Mouse (Mus musculus): ENCODE measurements around the gene Klhl21. TPM values are rescaled to one million over a fixed set of nuclear protein-coding genes. Genes with fewer than 3 reads are reported as not detected.
A peak's percentile ranks its signal among the peaks of the same experiment; 100 is the strongest.
"Not testable (repeated sequence)": the region's sequence is repeated elsewhere in the genome, so short reads cannot be mapped to it uniquely, and the experiment has no call there.

Gene Klhl21
- polyA plus RNA-seq, 1 experiment from 2014 or later: 10.6 TPM

GRCm38 (mm10) chr4:152032922-152033321, 24.3 kb downstream of the Klhl21 start:
- Histone ChIP-seq H3K4me1 (peaks cover 23% of the 10 kb centered on the region), H3K36me3 (no peaks in the 10 kb centered on the region), H3K4me3 (no peak overlapping the region), H3K9me3 (replicated peaks) (no peaks in the 10 kb centered on the region), H3K27ac (no peak overlapping the region), H3K27me3 (ENCODE audit: low read depth, poor library complexity, severe bottlenecking) (peaks cover 12% of the 10 kb centered on the region)
- whole genome bisulfite sequencing: 87% methylated on average over 13 of the region's 13 CpGs
- DNase-seq (ENCODE audit: low spot score): no peak

- DNase-seq (ENCODE audit: low spot score); H3K27ac ChIP-seq; H3K36me3 ChIP-seq; H3K9me3 ChIP-seq (replicated peaks); H3K4me3 ChIP-seq: not testable (repeated sequence)
- Histone ChIP-seq H3K27me3 (ENCODE audit: low read depth, poor library complexity, severe bottlenecking) (peaks cover 12% of the 10 kb centered on the region), H3K4me1 (peaks cover 29% of the 10 kb centered on the region)
- 91% methylated on average over 6 of the region's 6 CpGs for WGBS
Observed at GRCm38 (mm10) chr4:152036464-152036863, 27.9 kb downstream of the Klhl21 start.

GRCm38 (mm10) chr4:152038225-152038984, 29.8 kb downstream of the Klhl21 start, which contains the start of gene Tas1r1:
Gene Tas1r1 (minus strand): TSS chr4:152038568.
- 52% methylated on average over 10 of the region's 10 CpGs for WGBS
- peak within 1 kb of the TSS; percentile 83 for H3K27ac ChIP-seq
- H3K36me3 ChIP-seq: peaks cover 26% of the 10 kb centered on the region
- peak within 1 kb of the TSS; percentile 84 for H3K4me3 ChIP-seq
- H3K27me3 ChIP-seq (ENCODE audit: low read depth, poor library complexity, severe bottlenecking): no peaks in the 10 kb centered on the region
- no peaks in the 10 kb centered on the region for H3K9me3 ChIP-seq (replicated peaks)
- H3K4me1 ChIP-seq: peaks cover 23% of the 10 kb centered on the region
- DNase-seq (ENCODE audit: low spot score): no peak

DNA sequence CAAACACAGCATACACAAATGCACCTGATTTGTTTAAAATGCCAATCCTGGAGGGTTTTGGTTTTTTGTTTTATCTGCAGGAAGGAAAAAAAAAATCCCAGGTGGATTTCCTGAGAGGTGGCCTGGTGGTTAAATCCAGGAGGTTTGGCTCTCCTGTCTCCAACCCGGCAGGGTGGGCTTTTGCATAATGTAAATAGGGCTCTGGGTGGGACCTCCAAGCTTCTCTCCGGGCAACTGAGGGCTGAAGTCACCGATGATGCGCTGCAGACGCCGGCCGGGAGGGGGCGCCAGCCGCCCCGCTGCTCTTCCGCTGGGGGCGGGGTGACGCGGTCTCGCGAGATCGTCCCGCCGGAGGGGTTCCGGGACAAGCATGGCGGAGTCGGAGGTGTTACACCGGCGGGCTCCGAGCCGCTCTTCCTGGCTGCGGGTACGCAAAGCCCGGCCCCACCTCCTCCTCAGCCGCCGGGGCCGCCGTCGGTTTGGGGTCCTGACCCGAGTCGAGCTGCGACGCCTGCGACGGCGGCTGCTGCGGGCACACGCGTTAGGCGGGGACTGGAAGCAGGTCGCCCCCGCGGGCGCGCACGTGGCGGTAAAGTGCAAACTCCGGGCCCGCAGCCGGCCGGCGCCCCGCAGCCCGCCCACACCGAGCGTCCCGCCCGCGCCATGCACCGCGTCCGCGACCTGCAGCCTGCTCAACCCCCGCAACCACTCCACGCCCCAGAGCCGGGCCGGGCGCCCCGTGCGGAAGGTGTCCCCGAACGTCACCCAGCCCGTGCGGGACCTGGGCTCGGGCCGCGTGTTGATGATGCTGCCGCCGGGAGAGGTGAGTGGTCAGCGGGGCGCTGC, 30.6 kb downstream of the Klhl21 start, which contains the start of gene Nol9:
Gene Nol9 (plus strand): TSS at position 337 of the 846 bp plus-strand sequence.
- H3K27me3 ChIP-seq (ENCODE audit: low read depth, poor library complexity, severe bottlenecking): no peaks in the 10 kb centered on the region
- DNase-seq (ENCODE audit: low spot score): peak; percentile 98
- H3K4me1 ChIP-seq: peaks cover 23% of the 10 kb centered on the region
- H3K36me3 ChIP-seq: peaks cover 34% of the 10 kb centered on the region
- H3K9me3 ChIP-seq (replicated peaks): no peaks in the 10 kb centered on the region
- peak within 1 kb of the TSS; percentile 83 for H3K27ac ChIP-seq
- WGBS: under 1% methylated on average over 83 of the region's 86 CpGs
- peak within 1 kb of the TSS; percentile 84 for H3K4me3 ChIP-seq

GRCm38 (mm10) chr4:152039831-152040310, 31.3 kb downstream of the Klhl21 start:
- Histone ChIP-seq H3K27ac (peak overlapping the region; percentile 83), H3K27me3 (ENCODE audit: low read depth, poor library complexity, severe bottlenecking) (no peaks in the 10 kb centered on the region), H3K36me3 (peaks cover 41% of the 10 kb centered on the region), H3K4me1 (peaks cover 23% of the 10 kb centered on the region), H3K4me3 (peak overlapping the region; percentile 84), H3K9me3 (replicated peaks) (no peaks in the 10 kb centered on the region)
- 6% methylated on average over 25 of the region's 25 CpGs for WGBS
- no peak for DNase-seq (ENCODE audit: low spot score)

DNA sequence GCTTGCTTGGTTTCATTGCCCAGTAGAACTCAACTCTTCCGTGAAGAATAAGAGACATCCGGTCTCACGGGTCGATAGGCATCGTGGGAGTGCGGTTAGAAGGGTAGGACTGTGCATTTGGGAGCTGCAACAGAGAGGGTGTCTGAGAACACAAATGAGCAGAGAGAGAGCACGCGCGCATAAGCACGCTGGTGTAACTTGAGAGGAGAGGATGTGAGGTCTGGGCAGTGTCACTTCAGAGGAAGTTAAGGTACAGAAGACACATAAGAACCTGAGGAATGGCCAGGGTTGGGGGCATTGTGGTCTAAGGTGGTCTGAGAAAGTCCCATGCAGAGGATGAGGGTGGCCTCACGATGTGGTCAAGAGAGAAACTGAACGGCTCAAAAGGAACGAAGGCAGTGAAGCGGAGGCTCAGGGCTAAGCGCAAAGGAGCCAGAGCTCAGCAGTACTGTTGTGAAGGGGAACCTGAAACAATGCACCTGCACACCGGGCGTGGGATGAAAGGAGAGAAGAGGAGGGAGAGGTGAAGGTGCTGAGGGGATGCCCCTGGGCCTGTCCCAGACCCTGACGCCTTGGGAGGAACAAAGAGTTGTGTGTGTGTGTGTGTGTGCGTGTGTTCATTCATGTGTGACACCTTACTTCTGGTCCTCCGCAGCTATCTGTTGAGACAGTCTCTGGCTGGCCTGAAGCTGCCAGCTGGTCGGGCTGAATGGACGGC, 33.5 kb downstream of the Klhl21 start:
- 95% methylated on average over 22 of the region's 22 CpGs for WGBS
- peaks cover 23% of the 10 kb centered on the region for H3K4me1 ChIP-seq
- DNase-seq (ENCODE audit: low spot score): no peak
- H3K27me3 ChIP-seq (ENCODE audit: low read depth, poor library complexity, severe bottlenecking): no peaks in the 10 kb centered on the region
- H3K9me3 ChIP-seq (replicated peaks): no peaks in the 10 kb centered on the region
- H3K27ac ChIP-seq: no peak overlapping the region
- no peak overlapping the region for H3K4me3 ChIP-seq
- peaks cover 63% of the 10 kb centered on the region for H3K36me3 ChIP-seq

DNA sequence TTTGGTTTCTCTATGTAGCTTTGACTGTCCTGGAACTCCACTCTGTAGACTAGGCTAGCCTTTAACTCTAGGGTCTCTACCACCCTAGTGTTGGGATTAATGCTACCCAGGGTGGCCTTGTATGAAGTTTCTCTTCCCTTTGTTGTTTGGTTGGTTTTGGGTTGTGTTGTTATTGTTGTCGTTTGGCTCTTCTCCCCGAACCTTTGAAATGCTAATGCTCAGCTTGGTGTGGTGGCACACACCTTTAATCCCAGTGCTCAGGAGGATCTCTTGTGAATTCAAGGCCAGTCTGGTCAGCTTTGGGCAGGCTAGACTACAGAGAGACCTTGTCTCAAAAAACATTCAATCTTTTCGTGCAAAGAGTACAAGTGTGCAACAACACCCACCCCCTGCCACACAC, 34.6 kb downstream of the Klhl21 start:
- peaks cover 74% of the 10 kb centered on the region for H3K36me3 ChIP-seq
- 87% methylated on average over 3 of the region's 3 CpGs for WGBS
- no peak overlapping the region for H3K27ac ChIP-seq
- H3K9me3 ChIP-seq (replicated peaks): no peaks in the 10 kb centered on the region
- H3K4me1 ChIP-seq: peaks cover 21% of the 10 kb centered on the region
- no peaks in the 10 kb centered on the region for H3K27me3 ChIP-seq (ENCODE audit: low read depth, poor library complexity, severe bottlenecking)
- no peak for DNase-seq (ENCODE audit: low spot score)
- H3K4me3 ChIP-seq: no peak overlapping the region

- peaks cover 11% of the 10 kb centered on the region for H3K4me1 ChIP-seq
- no peaks in the 10 kb centered on the region for H3K9me3 ChIP-seq (replicated peaks)
- 76% methylated on average over 6 of the region's 6 CpGs for WGBS
- H3K4me3 ChIP-seq: no peak overlapping the region
- H3K36me3 ChIP-seq: peaks cover 87% of the 10 kb centered on the region
- H3K27me3 ChIP-seq (ENCODE audit: low read depth, poor library complexity, severe bottlenecking): no peaks in the 10 kb centered on the region
- no peak overlapping the region for H3K27ac ChIP-seq
- no peak for DNase-seq (ENCODE audit: low spot score)
Observed at GRCm38 (mm10) chr4:152044609-152045008, 36.0 kb downstream of the Klhl21 start.

DNA sequence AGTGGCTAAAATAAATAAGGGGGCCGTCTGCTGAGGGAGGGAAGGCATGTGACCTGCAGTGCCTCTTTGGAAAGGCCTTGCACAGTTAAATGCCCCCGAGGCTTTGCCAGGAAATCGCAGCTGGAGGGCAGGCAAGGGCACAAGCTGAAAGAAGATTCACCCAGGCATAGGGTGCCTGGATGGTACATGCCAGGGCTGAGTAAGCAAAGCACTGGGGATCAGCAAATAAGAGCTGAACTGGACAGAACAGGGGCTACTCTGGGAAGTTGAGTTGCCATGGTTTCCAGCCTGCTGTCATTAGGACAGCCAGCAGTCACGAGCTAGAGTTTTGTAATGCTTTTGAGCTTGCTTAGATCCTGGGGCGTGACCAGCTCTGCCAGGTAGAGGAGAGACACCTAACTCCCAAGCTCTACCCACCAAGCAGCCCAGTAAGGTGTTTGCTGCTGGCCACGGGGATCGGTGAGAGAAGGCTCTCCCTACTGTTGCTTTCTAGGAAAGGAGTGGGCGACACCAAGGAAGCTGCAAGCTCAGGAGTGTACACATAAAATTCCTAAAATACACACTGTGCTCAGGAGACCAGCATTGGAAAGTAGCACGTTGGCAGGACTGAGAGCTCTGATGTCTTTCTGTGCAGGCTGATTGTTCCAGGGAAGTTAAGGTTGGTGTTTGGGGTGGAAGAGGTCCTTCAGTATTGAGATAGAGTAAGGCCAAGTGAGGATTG, 53.9 kb downstream of the Klhl21 start:
- Histone ChIP-seq H3K27me3 (ENCODE audit: low read depth, poor library complexity, severe bottlenecking) (no peaks in the 10 kb centered on the region), H3K4me1 (no peaks in the 10 kb centered on the region), H3K27ac (no peak overlapping the region), H3K36me3 (peaks cover 57% of the 10 kb centered on the region), H3K9me3 (replicated peaks) (no peaks in the 10 kb centered on the region), H3K4me3 (no peak overlapping the region)
- no peak for DNase-seq (ENCODE audit: low spot score)
- 81% methylated on average over 9 of the region's 9 CpGs for WGBS

DNA sequence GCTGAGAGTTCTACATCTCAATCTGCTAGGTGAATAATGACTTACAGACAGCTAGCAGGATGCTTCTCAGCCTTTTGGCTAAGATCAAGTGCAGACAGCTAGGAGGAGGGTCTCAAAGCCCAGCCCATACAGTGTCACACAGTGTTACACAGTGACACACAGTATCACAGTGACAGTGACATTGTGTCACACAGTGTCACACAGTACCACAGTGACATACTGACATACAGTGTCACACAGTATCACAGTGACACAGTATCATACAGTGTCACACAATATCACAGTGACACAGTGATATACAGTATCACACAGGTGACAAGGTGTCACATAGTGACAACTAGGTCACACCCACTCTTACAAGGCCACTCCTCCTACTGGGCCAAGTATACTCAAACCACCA, 58.7 kb downstream of the Klhl21 start:
- Histone ChIP-seq H3K9me3 (replicated peaks) (no peaks in the 10 kb centered on the region), H3K27ac (no peak overlapping the region), H3K4me1 (peaks cover 8% of the 10 kb centered on the region), H3K36me3 (peaks cover 10% of the 10 kb centered on the region), H3K27me3 (ENCODE audit: low read depth, poor library complexity, severe bottlenecking) (no peaks in the 10 kb centered on the region), H3K4me3 (no peak overlapping the region)
- no peak for DNase-seq (ENCODE audit: low spot score)

All from limb, embryonic 10.5 days (tissue).